Mouse (Mus musculus) heart, adult 2 months (tissue): ENCODE results near the gene Lmntd1.

ENCODE experiments used
- CTCF ChIP-seq: fragments of 200-600 bp; IDR thresholded peaks from 2 replicates; pipeline ENCODE4 v1.8.1; 2022; ENCODE audit warnings: antibody characterized with exemption, mild to moderate bottlenecking, moderate library complexity
- POLR2A ChIP-seq: fragments of 200-500 bp; IDR thresholded peaks from 2 replicates; pipeline ENCODE4 v1.6.1; 2011; ENCODE audit warnings: mild to moderate bottlenecking, low read depth, low read length, control low read depth; ENCODE audit not compliant: insufficient read depth

GRCm38 (mm10) chr6:145530464-145530863 lies 83.7 kb downstream of the Lmntd1 start:
- TF ChIP-seq CTCF (no peak), POLR2A (no peak)
